Mouse (Mus musculus) layer of hippocampus, postnatal 36 days (tissue): ENCODE measurements around the gene Tec. TPM values are rescaled to one million over a fixed set of nuclear protein-coding genes. Genes with fewer than 3 reads are reported as not detected.

Experiments
- DNase-seq, 2 experiments: peaks; one replicate each; pipeline ENCODE4 v3.0.0; 2022
- total RNA-seq, 2 experiments: library from RNA; stranded (reverse); gene quantifications; 2 replicates each; pipeline ENCODE4 v1.2.3; 2021

The Tec gene
- total RNA-seq: 1 to 10 TPM; 1.8 to 2.0 TPM

DNA sequence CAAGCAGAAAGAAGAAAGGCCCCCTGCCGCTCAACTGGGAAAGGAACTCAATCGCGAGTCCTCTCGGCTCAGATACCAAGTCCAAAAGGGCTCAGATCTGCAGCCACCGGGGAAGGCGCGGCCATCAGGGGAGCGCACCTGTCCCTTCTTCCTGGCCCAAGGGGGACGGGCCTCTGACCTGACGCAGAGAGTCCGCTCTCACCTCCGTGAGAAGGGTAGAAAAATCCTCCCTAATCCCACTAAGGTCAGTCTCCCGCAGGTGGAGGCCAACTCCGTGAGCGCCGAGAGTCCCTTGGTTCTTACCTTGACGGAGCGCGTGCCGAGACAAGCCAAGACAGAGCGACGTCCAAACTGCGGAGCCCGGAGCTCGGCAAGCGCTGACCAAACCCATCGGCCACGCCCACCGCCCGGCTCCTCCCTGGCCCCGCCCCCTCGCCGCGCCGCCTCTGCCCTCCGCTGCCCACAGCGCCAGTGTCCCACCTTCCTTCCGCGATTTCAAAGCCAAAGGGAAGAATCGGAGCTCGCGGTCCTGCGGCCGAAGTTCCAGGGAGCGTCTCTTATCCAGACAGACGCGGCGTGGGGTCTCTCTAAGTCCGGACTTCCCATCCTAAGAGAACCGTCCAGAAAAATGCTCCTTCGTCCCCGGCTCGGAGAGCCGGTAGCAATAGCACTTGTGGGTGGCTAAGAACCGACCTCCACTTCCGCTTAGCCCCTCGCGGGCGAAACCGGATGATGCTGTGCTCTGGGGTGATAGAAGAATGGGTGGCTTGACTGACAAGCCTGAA lies at the start of gene Tec:
Tec (minus strand) TSS at position 393 of the 785 bp plus-strand sequence.
- DNase-seq: peak; percentile 67 to 69

DNA sequence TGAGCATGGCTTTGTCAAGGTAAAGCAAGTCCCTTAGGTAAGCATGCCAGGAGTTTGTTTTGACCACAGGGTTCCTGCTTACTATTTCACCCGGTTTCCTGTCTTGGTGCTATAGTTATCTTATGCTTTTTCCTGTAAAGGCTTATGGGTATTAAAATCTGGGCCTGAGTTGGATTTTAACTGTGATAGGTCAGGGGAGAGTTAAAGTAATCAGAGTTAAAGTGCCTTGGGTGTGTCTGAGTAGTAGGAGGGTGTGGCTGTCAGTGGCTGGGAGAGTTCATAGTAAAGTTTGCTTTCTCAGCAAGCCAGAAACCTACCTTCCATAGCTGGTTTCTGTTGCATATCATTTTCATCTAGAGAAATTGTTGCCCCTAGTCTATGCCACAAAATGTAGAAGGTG lies 48.6 kb upstream of the Tec start:
- no peak for DNase-seq

DNA sequence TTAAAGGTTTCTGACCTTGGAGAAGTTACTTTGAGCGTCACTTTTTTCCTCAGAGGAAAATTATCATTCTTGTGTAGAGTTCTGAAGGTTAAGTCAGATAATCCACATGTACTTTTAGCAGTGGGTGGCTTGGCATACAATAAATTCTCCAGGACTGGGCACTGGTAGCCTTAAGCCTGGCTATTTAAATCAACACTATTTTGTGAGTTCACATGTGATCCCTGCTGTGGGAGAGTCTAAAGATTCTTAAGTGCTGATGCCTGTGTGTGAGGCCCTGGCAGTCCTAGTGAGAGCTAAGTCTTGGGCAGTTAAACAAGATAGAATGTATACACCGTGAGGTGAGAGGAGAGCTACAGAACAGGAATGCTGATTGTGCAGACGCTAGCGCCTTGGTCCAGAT lies 47.8 kb upstream of the Tec start:
- no peak for DNase-seq

DNA sequence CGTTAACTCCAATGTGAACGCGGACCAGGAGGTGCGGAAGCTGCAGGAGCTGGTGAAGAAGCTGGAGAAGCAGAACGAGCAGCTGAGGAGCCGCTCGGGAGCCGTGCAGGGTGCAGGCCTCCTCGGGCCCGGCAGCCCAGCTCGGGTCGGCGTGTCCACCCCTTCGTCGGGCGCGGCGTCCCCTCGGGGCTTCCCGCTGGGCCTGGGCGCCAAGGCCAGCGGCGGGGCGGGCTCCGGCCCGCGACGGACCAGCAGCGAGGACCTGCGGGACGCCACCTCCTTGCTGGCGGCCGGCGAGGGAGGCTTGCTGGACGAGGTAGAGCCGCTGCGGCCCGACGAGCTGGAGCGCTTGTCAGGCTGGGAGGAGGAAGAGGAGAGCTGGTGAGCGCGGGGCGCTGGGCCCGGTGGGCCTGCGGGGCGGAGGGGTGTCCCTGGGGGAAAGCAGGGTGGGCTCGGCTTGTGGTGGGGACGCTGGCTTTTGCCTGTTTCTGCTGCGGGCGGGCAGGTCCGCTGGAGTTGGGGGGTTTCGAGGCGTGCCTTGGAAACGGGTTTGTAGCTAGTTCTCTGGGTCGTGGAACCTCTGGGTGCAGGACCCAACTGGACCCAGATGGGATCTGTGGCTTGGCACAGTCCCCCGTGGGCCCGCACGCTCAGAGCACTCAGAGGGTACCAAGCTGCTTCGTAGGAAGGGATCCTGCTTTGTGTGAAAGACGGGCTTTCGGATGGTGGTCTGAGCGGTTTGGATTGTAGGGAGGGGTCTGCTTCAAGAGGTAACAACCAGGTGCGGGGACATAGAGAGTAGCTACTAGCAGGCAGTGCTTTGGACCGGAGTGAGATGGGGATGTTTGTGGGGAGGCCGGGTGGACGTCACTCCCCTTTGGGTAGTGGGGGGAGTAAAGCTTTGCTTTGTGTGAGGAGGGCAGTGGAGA lies 46.6 kb upstream of the Tec start:
- peak in 1 of 2 experiments; percentile 29 for DNase-seq

DNA sequence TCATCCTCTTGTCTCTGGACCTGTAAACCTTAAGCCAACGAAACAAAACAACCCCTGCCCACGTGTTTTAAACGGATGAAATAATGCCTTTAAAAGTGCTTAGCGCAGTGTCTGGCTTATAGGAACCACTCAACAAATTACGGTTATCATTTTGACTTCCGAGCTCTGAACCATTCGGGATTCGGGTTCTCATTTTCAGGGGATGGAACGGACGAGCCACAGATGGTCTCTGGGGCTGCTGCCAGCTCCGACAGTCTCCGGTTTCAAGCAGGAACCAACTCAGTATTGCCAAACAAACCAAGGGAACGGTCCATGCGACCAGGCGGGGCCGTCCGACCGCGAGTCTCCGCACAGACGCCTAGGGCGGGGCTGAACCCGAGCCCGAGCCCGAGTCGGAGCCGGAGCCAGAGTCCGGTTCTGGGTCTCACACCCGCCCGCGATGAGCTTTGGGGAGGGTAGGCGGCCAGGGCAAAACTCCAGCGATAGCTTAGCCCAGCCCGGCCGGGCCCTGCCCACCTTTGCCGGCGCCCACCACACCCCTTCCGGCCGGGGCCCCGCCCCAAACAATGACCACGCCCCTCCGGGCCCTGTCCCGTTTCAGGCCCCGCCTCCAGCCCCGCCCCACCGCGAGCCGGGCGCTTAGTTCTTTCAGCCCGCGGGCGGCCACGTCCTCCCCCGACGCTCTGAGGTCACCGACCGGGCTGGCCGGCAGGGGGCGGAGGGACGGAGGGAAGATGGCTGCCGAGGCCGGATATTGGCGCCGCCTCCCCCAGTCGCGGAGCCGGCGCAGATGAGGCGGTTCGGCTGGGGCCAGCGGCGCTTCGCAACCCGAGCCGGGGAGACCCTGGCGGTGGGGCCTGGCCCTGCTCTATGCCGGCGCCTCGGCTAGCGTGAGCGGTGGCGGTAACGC lies 45.6 kb upstream of the Tec start, which contains the start of gene Slain2:
Slain2 (plus strand) TSS at position 657 of the 910 bp plus-strand sequence.
- DNase-seq: peak; percentile 95

DNA sequence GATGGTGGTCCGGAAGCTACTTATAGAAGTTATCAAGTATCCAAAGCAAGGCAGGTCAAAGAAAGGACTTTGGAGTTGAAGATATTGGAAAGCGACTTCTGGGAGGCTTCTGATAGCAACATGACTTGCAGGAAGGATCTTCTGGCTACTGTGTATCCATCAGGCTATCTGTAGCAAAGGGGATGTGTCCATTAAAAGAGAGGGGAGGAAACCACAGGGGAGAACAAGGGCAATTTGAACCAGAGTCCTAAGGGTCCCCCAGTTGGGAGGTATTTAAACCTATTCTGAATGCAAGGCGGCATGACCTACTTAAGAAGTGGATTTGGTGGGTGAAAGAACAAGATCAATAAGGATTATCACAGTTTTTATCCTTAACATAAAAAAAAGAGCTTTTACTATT lies 43.0 kb upstream of the Tec start:
- DNase-seq: no peak

DNA sequence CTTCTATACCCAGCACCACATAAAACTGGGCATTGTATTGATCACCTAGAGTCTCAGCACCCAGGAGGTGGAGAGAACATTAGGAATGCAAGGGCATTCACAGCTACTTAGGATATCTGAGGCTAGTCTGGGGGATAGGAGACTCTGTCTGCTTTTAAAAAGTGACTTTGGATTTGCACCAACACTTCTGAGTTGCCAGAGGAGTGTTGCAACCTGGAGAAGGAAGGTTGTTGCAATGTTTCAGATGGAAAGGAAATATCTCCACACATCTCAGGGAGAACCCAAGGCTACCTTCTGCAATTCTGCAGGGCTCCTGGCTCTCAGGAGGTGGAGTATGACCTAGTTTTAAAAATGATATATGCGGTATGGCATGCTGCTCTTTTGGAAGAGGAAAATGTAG lies 42.1 kb upstream of the Tec start:
- DNase-seq: no peak

DNA sequence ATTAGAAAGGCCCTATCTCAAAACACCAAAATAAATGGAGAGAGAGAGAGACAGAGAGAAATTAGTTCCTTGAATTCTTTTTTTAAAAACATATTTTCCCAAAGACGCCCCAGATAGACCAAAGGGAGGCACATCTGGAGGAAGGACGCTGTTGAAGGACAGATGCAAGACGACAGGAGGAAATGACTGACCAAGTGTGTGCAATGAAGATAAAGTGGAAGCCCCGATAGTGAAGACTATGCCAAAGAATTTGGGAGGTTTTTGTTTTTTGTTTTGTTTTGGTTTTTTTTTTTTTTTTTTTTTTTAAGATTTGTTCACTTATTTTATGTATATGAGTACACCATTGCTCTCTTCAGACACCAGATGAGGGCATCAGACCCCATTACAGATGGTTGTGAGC lies 41.1 kb upstream of the Tec start:
- DNase-seq: no peak

DNA sequence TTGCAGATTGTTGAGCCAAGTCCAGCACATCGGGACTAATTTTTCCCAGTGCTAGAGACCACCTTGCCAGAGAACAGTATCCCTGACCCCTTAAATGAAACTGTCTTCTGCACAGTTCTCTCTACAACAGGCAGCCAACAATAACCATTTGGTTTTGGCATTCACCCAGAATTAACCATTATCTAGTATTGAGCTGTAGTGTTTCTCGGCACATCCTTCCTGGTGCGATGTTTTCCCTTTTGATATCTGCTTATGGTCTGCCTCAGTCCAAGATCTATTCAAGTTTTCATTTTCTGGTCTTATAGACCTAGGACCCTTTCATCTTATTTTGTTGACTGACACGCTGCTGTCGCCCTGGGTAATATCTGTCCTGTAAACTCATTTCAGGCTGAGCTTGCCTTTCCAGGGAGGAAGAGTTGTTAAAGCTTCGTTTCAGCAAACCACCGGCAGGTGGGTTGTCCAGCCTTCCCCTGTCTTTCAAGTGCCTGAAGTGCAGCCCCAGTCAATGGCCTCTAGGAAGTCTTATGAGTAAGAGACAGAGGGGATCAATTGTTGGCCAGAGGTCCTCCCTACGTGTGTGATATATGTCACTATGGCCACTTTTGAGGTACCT lies 40.1 kb upstream of the Tec start:
- DNase-seq: no peak

DNA sequence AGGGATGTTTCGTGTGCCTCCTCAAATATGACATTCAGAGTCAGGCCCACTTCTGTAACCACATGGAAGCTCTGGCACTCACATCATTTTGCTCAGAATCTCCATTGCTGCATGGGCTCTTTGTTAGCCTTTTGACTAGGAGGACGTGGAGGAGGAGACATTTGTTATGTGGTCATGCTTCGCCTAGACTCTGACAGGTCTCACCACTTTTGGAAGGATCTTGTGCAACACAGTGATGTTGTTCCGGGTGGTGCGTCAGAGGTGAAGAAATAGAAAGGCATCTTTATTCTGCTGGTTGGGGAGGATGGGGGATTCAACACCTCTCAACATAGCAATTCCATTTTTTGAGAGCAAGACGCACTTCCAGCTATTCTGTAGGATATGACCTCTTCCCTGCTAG lies 39.1 kb upstream of the Tec start:
- DNase-seq: no peak

DNA sequence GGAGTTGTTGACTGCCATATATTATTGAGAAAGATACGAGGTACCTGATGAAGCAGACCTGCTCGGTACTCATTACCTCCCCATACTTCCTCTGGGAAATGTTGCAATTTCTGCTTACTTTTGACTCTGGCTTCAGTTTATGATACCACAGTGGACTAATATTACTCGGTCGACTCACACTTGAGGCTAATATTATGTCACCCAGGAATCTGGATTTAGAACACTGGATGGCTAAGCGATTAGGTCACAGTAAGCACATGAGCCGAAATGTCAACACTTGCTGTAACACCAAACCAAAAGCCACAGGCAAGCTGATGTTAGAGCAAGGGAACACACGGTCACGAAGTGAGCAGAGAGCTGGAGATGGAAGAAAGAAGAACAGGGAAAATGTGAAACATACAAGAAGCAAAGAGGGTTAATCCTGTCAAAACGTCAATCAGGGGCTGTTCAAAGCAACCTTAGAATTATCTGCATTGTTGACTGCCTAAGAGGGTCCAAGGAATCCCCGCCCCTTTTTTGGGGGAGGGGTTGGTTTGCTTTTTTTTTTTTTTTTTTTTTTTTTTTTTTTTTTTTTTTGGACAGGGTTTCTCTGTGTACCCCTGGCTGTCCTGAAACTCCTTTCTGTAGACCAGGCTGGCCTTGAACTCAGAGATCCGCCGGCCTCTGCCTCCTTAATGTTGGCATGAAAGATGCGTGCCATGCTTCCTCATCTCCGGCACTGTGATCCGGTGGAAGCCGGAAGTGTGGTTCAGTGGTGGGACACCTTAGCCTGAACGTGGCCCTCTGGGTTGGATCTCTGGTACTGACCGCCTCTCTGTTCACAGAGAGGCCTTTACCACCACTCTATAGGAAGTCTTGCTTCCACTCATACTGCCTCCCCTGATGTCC lies 36.9 kb upstream of the Tec start:
- no peak for DNase-seq

DNA sequence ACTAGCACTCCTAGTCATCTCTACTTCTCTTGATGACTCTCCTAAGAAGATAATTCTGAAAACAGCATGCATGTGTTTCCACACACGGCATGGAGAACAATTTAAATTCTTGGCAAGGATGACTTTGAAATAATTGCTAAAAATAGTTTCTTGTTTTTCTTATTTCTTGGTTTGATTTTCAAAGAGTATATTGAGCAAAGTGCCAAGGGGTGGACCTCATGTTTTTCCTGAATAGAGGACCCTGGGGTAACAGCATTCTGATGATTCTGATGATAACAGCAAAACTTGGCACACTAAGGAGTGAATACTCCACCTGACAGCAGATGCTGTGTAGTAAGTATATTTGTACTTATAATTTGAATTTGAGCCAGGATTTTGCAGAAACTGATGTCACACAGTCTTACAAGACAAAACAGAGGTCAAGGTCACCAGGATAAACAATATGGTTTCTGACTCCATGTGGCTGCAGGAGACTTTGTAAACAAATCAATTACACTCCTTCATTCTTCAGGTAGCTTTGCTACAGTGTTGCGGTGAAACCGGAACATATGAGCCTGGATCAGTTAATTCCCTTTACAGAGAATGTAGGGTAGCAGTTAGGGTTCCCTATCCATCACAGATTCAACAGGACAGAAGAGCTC lies 34.7 kb upstream of the Tec start:
- no peak for DNase-seq

DNA sequence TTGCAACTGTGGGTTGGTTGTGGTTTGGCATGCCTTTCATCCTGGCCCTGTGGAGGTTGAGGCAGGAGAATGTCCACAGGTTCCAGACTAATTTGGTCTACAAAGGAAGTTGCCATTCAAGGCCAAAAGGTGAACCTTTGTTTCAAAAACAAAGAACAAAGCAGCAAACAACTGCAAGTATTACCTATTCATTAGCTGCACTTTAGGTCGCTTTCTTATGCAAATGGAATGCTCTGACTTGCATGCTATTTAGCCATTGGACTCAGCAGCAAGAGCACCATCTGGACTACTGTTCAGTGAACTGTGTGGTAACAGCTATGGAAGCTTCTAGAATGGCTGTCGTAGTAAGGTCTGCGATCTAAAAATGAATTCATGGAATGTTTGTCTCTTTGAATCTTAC lies 34.0 kb upstream of the Tec start:
- DNase-seq: no peak

DNA sequence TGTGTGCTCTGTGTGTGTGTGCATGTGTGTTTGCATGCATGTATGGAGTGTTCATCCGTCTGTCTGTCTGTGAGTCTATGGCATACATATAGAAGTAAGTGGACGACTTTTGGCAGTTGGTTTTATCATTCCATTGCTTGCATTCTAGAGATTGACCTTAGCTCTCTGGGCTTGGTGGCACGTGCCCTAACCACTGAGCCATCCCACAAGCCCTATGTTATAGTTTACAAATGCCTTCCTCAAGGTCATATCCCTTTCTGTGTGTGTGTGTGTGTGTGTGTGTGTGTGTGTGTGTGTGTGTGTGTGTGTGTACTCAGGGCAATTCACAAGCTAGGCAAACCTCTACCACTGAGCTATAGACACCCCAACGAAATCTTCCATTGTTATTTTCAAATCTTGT lies 33.6 kb upstream of the Tec start:
- no peak for DNase-seq

DNA sequence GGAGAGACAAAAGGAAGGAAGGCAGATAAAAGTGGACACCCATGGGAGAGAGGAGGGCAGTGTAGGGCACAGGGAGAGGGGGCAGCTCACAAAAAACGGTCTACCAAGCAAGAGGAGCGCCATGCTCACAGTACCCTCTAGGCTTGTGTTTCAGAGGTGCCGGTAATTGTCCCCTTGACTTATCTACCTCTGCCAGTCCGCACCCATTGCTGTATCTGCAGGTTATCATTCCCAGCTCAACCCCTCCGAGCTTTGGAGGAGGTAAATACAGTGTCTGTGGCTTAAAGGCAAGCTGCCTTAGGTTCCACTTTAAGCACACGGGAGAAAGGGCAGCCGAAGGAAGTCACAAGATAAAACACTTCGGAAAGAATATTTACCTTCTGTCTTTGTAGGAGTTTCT lies 31.0 kb upstream of the Tec start:
- DNase-seq: no peak

DNA sequence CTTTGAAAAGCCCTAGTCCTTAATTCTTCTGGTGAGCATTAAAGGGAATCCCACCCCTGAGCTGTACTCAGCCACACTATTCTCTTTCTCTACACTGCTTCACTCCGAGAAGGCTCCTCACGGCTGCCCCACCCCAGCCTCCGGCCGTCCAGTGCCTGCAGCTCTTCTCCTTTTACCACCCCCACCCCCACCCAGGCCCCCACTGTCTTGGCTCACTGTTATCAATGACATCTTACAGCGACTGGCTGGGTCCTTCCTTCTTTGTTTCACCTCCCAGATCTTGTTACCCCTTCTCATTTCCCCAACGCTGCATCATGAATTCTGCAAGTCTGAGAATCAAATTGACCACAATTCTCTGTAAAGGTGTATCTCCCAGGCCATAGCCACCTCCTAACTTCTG lies 29.7 kb upstream of the Tec start:
- DNase-seq: no peak

DNA sequence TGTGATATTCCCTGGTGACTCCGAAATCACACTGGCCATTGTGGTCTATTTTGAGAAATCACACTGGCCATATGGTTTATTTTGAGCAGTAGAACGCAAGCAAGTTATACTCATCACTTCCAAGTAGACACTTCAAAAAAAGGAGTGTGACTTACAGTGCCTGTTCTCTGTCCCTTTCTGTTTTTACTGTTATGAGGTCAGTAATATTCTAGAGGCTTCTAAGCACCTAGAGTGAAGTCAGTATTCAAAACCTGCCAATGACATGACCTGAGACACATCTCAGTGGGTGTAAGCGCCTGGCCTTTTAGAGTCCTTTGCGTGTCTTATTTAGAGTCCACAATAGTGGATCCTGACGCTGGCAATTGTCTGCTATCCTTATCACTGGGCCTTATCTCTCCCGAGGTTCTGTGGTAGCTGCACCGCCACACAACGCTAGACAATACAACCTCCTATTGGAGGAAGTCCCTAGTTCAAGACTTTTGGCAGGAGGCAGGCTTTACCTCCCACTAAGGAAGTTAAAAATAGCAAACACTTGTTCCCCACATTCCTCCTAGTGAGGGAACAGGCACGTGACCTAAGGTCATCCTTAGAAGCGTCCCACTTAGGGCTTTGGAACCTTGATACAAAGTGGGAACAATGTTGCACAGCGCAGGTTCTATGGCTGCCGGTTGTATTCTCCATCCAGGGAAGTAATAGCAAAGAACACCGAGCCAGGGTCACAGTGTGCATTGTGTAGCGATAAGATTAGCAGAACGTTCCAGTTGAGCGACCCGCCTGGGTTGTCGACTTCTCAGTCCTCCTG lies 28.4 kb upstream of the Tec start:
- no peak for DNase-seq

DNA sequence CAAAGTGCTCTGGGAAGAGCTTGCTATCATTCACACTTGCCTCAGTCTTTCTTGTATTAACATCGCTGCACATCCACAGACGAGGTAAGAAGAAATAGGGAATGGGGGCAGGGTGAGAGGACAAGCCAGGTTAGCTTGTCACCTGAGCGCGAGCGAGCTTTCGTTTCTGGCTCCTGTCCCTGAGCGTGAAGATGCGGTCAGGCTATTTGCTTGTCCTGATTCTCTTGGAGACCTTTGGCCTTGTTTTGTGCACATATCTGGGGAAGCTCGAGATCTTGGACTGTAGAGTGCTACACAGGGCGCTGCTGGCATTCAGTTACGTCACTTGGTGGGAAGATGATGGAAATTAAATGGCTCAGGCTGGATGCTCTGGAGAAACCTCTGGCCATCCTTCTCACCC lies 27.0 kb upstream of the Tec start:
- no peak for DNase-seq

DNA sequence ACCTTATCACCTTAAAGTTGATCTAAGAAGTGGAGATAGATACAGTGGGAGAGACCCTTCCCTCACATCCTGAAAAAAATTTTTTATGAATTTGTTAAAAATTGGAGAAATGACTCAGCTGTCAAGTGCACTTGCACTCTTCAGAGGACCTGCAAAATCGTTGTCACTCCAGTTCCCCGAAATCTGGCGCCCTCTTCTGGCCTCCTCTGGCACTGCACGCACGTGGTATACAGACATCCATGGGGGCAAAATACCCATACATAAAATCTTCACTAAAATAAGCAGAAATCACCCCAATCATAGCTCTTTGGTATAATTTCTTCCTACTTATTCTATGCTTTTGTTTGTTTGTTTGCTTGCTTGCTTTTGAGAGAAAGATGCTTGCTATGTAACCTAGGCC lies 25.7 kb upstream of the Tec start:
- DNase-seq: no peak

DNA sequence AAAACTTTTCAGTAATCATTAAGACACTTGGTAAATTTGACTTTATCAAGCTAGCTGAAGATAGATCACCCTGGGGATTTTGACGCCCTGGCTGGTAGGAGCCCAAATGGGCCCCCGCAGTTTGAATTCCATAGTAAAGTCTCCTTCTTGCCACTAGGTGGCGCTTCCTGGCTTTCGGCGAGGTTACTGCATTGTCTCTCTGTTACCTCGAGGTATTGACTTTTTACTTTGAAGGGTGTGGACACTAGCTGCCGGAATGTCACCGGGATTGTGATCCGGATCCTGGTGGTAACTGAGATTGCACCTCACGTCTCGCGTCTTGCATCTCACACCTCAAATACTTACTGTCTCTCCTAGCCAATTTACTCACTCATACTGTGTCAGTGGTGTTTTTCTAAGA lies 23.3 kb upstream of the Tec start:
- peak; percentile 17 to 35 for DNase-seq
